Mouse (Mus musculus) liver, adult 2 months (tissue): ENCODE results near the gene Fam53b. TPM values are rescaled to one million over a fixed set of nuclear protein-coding genes. Genes with fewer than 3 reads are reported as not detected.

ENCODE experiments used
- DNase-seq: peaks from one replicate; pipeline ENCODE4 v3.0.0-alpha.2; 2011; ENCODE audit warnings: low read depth, low spot score; ENCODE audit errors: extremely low read depth
- H3K27ac ChIP-seq: fragments of 200-500 bp; replicated peaks from 2 replicates; pipeline ENCODE4 v1.5.1; 2012; ENCODE audit warnings: low read depth, mild to moderate bottlenecking, control low read depth, inconsistent platforms, low read length; ENCODE audit not compliant: insufficient read depth
- H3K27me3 ChIP-seq: fragments of 200-500 bp; 2 replicates; pipeline ENCODE4 v1.6.1; 2012; ENCODE audit warnings: mild to moderate bottlenecking, moderate library complexity, low read length, inconsistent platforms; ENCODE audit not compliant: control insufficient read depth, insufficient read depth
- H3K36me3 ChIP-seq: fragments of 200-500 bp; 2 replicates; pipeline ENCODE4 v1.6.1; 2012; ENCODE audit warnings: low read length, inconsistent platforms; ENCODE audit not compliant: control insufficient read depth, insufficient read depth
- H3K4me1 ChIP-seq: fragments of 200-500 bp; 2 replicates; pipeline ENCODE4 v1.6.1; 2011; ENCODE audit warnings: low read length; ENCODE audit not compliant: control insufficient read depth, insufficient read depth
- H3K4me3 ChIP-seq: fragments of 200-500 bp; 2 replicates; pipeline ENCODE4 v1.5.1; 2011; ENCODE audit warnings: low read depth, mild to moderate bottlenecking, control low read depth, low read length, moderate library complexity; ENCODE audit not compliant: insufficient read depth
- H3K79me2 ChIP-seq: fragments of 200-500 bp; 2 replicates; pipeline ENCODE4 v1.6.1; 2012; ENCODE audit warnings: inconsistent platforms, mild to moderate bottlenecking, low read length, moderate library complexity; ENCODE audit not compliant: control insufficient read depth, insufficient read depth
- H3K9ac ChIP-seq: fragments of 200-500 bp; 2 replicates; pipeline ENCODE4 v1.6.1; 2012; ENCODE audit warnings: low read depth, mild to moderate bottlenecking, control low read depth, inconsistent platforms, low read length
- CTCF ChIP-seq: fragments of 200-500 bp; IDR thresholded peaks from 2 replicates; pipeline ENCODE4 v1.5.1; 2011; ENCODE audit warnings: low read depth, low read length, control low read depth
- POLR2A ChIP-seq: fragments of 200-500 bp; IDR thresholded peaks from 2 replicates; pipeline ENCODE4 v1.6.1; 2011; ENCODE audit warnings: low read length, control low read depth; ENCODE audit not compliant: insufficient read depth; ENCODE audit errors: extremely low read depth
- WGBS: fragments of 180-500 bp; shearing (Covaris S2); methylation state at CpG from one replicate; pipeline ENCODE4 v1.1.7; 2018; 5-methylcytosine and 5-hydroxymethylcytosine counted together
- polyA plus RNA-seq: library from polyadenylated mRNA; depleted of rRNA; stranded (reverse); fragments of >200 nt; gene quantifications from 2 replicates; pipeline ENCODE4 v1.2.3, GENCODE M21; 2012
- total RNA-seq: library from RNA; depleted of rRNA; stranded (reverse); fragments of >200 nt; gene quantifications from 2 replicates; pipeline ENCODE4 v1.2.3, GENCODE M21; 2014

The Fam53b gene
- total and polyA plus RNA-seq, 2 experiments, result 4.3 to 9.1 TPM

GRCm38 (mm10) chr7:132824346-132825022 lies 10.8 kb upstream of the Fam53b start:
- no peaks in the 10 kb centered on the region for H3K4me1 ChIP-seq
- H3K27me3 ChIP-seq, result no peaks in the 10 kb centered on the region
- no peak overlapping the region for H3K9ac ChIP-seq
- no peak for DNase-seq
- H3K79me2 ChIP-seq, result no peaks in the 10 kb centered on the region
- peaks cover 6% of the 10 kb centered on the region for H3K36me3 ChIP-seq
- WGBS, result 41% methylated on average over 1 of the region's 1 CpGs
- TF ChIP-seq CTCF (no peak), POLR2A (no peak)
- no peak overlapping the region for H3K4me3 ChIP-seq
- no peak overlapping the region for H3K27ac ChIP-seq

DNA sequence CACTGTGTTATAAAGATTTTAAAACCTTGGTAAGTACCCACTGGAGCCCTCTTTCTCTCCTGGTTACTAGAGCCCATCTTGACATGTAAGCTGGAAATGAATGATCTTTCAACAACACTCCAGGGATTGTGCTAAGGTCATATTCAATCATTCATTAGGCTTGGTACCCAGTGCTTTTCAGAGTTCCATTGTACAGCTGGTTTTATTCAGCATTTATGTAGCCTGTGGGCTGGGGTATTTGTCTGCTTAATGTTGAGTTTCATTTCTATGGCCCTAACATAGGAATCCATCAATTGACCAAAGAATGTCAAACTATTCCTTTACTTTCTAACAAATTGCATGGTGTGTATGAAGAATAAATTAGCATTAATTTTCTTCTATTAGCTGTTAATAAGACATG lies 10.1 kb upstream of the Fam53b start:
- no peak overlapping the region for H3K4me3 ChIP-seq
- TF ChIP-seq POLR2A, result no peak
- no peak for TF ChIP-seq CTCF
- DNase-seq, result no peak

DNA sequence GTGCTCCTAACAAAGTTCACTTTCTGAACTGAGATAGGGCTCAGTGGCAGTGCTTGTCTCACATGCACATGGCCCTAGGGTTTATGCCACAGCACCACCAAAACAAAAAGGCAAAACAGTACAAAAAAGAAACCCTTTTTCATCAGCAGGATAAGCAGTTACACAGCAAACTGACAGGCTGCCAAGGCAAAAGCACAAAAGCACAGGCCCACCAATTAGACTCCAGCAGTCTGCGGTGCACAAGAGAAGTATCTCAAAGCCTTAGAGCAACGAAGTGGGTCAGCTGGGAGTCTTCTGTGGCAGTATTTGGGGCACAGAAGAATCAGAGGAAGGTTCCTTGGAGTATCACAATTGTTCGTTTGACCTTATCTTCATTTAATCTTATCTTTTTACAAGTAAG lies 7.0 kb upstream of the Fam53b start:
- TF ChIP-seq POLR2A (no peak), CTCF (no peak)
- H3K79me2 ChIP-seq, result no peaks in the 10 kb centered on the region
- no peaks in the 10 kb centered on the region for H3K27me3 ChIP-seq
- H3K4me1 ChIP-seq, result no peaks in the 10 kb centered on the region
- 83% methylated on average over 3 of the region's 3 CpGs for WGBS
- H3K9ac ChIP-seq, result no peak overlapping the region
- no peak overlapping the region for H3K4me3 ChIP-seq
- peaks cover 4% of the 10 kb centered on the region for H3K36me3 ChIP-seq
- no peak for DNase-seq
- no peak overlapping the region for H3K27ac ChIP-seq

More for the DNA sequence above, 10.1 kb upstream of the Fam53b start:
- no peaks in the 10 kb centered on the region for H3K27me3 ChIP-seq
- no peaks in the 10 kb centered on the region for H3K79me2 ChIP-seq
- H3K9ac ChIP-seq, result no peak overlapping the region
- no peaks in the 10 kb centered on the region for H3K4me1 ChIP-seq
- H3K27ac ChIP-seq, result no peak overlapping the region
- H3K36me3 ChIP-seq, result peaks cover 6% of the 10 kb centered on the region

DNA sequence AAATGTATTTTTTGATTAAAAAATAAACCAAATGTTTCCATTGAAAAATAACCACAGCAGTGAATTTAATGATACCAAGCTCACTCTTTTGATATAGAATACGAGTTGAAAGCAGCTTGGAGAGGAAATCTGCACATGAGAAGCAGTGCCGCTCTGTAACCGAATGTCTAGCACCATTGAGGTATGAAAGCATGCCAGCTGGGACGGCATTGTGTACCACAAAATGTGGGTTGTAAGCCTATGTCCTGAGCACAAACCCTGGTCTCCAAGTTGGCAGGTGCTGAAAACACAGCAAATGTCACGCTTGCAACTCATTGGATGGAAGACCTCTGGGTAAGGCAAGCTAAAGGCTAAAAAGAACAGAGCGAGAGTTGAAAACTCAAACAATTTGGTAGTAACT lies 3.4 kb upstream of the Fam53b start:
- no peaks in the 10 kb centered on the region for H3K79me2 ChIP-seq
- no peaks in the 10 kb centered on the region for H3K36me3 ChIP-seq
- no peak for DNase-seq
- H3K9ac ChIP-seq, result no peak overlapping the region
- 98% methylated on average over 6 of the region's 6 CpGs for WGBS
- TF ChIP-seq CTCF, result no peak
- no peak for TF ChIP-seq POLR2A
- H3K4me1 ChIP-seq, result peaks cover 3% of the 10 kb centered on the region; the same call in 1 of the 2 replicates
- no peak overlapping the region for H3K4me3 ChIP-seq
- no peaks in the 10 kb centered on the region for H3K27me3 ChIP-seq
- H3K27ac ChIP-seq, result no peak overlapping the region

DNA sequence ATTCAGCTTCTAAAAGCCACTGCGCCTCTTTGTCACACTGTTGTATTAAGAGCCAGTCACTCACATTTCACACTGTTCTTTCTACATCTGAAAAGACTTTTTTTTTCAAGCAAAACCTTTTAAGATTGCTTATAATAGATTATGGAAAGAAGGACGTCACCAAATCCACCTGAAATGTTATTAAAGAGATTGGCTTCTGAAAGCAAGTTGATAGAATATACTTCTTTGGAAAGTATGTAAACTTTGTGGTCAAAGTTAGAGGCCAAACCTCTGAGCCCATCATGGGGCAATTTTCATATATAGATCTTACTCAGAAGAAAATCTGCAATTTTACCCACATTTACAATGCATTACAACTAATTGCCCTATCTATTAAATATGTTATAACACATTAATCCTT lies 2.8 kb upstream of the Fam53b start:
- no peaks in the 10 kb centered on the region for H3K36me3 ChIP-seq
- DNase-seq, result no peak
- no peak overlapping the region for H3K27ac ChIP-seq
- H3K9ac ChIP-seq, result no peak overlapping the region
- H3K27me3 ChIP-seq, result no peaks in the 10 kb centered on the region
- H3K4me3 ChIP-seq, result no peak overlapping the region
- WGBS, result 96% methylated on average over 2 of the region's 2 CpGs
- peaks cover 3% of the 10 kb centered on the region; the same call in 1 of the 2 replicates for H3K4me1 ChIP-seq
- no peaks in the 10 kb centered on the region for H3K79me2 ChIP-seq
- TF ChIP-seq POLR2A (no peak), CTCF (no peak)

DNA sequence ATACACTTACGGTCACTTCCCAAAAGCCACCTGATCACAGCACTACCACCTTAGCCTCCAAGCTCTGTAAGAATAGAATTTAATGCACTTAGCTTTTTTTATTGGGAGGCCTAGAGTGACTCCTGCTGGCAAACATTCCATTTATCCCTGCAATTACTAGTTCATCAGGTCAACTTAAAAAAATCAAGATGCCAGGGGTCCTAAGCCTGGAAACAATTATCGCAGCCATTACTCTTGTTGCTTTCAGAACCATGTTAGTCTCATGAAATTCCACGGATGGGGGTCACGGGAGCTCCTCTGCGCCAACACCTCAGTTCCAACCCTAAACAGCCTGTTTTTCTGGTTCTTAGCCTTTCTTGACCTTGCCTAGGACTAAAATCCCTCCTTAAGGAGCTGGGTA lies 1.4 kb upstream of the Fam53b start:
- peaks cover 3% of the 10 kb centered on the region; the same call in 1 of the 2 replicates for H3K4me1 ChIP-seq
- no peak for DNase-seq
- WGBS, result 96% methylated on average over 5 of the region's 5 CpGs
- H3K9ac ChIP-seq, result no peak overlapping the region
- H3K4me3 ChIP-seq, result no peak overlapping the region
- no peak overlapping the region for H3K27ac ChIP-seq
- H3K27me3 ChIP-seq, result no peaks in the 10 kb centered on the region
- H3K36me3 ChIP-seq, result no peaks in the 10 kb centered on the region
- TF ChIP-seq POLR2A (no peak), CTCF (no peak)
- H3K79me2 ChIP-seq, result peaks cover 3% of the 10 kb centered on the region; the same call in 1 of the 2 replicates
